Mouse (Mus musculus) frontal cortex, adult 2 months (tissue): ENCODE measurements around the gene Cav2. TPM values are rescaled to one million over a fixed set of nuclear protein-coding genes. Genes with fewer than 3 reads are reported as not detected.

ENCODE experiments used
- DNase-seq, 2 experiments: peaks; one replicate each; pipeline ENCODE4 v3.0.0; 2022; ENCODE audit warnings: low spot score in 1 of 2; ENCODE audit errors: extremely low spot score in 1 of 2
- polyA plus RNA-seq: library from polyadenylated mRNA; depleted of rRNA; stranded (reverse); fragments of >200 nt; gene quantifications from 2 replicates; pipeline ENCODE4 v1.2.3, GENCODE M21; 2012; rRNA removed

Gene Cav2
- polyA plus RNA-seq, 1 experiment = 29.9 TPM

DNA sequence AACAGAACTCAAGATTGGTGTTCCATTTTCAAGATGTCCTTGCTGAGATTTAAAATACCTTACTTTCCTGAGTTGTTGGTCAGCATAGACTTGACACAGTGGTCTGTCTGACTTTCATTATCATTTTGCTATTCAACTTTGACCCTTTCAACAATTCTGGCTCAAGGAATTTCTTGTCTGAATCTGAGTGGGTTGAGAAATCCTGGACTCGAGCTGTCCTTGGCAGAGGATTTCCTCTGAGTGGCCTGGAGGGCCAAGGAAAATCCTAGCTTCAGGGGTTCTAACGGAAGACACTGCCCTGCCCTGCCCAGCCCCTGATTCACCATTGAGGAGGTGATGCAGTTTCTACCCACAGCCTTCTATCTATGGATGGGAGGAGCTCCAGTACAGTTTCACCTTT, 27.7 kb downstream of the Cav2 start:
- DNase-seq = no peak

- DNase-seq = peak in 1 of 2 experiments; percentile 31
Measured at GRCm38 (mm10) chr6:17309260-17309659, 28.3 kb downstream of the Cav2 start.

DNA sequence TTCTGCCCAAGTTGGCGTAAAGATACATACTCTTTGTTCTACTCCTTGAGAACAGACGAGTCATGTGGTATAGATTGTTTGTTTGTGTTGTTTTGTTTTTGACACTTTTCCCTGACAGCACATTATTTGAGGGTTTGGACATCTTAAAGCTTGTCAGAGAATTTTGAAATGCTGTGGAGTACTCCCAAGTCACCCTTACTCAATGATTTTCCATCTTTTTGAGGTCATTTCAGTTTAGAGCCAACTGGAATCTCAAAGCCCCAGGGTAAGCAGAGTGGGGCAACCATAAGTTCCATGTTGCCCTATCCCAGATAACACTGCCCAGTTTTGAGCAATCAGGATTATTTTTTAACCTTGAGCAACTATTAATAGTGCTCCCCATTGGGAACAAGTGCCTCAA, 33.3 kb downstream of the Cav2 start:
- no peak for DNase-seq

DNA sequence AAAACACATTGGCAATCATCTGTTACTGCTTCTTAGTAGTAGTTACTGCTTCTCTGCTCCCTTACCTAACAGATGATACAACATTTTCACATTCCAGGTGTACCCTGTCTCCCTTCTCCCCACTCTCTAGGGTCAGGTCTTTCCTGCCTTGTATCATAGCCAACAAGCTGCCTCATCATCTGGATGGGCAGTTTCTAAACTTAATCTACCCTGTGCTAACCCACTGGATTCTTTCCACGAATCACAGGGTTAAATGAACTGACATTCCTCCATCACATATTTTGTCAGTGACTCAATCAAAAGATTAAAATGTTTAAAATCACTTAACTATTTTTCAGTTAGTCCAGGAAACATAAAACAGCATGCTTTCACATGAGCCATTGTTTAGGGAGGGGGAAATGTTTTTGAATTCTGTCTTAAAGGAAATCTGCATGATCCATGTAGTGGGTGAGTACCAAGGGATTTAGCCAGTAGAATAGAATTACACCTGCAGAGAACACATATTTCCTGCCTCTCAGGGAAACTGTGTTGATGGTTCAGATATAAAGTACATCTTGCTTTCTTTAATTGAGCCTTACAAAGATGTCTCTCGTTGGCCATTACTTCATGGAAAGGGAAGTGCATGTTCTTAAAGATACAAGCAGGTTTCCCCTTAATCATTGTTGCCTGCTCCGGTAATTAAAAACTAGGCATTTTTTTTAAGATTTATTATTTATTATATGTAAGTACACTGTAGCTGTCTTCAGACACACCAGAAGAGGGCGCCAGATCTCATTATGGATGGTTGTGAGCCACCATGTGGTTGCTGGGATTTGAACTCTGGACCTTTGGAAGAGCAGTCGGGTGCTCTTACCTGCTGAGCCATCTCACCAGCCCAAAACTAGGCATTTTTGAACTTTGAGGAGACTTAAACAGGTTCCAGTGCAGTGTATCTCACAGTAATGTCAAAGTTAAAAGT, 34.0 kb downstream of the Cav2 start:
- DNase-seq = no peak

- no peak for DNase-seq
Measured at GRCm38 (mm10) chr6:17316294-17317166, 35.5 kb downstream of the Cav2 start.

GRCm38 (mm10) chr6:17317167-17317524, 36.2 kb downstream of the Cav2 start:
- peak in 1 of 2 experiments; percentile 14 for DNase-seq

GRCm38 (mm10) chr6:17317944-17318343, 37.0 kb downstream of the Cav2 start:
- no peak for DNase-seq

DNA sequence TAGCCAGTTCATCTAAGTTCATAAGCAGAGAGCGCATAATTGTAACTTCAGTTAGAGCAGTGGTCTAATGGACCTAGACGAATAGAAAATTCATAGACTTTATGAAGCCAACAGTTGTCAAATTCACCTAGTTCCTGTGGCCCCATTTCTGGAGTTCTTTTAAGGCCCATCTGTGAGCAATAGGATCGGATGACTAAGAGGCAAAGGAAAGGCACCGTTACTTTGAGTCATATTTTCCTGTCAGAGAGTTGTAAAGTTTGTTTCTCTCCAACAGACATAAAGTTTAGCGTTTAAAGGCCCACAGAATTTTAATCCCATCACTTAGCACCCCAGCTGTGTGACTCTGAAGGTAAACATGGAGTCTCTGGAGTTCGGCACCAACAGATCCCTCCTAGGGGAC, 41.0 kb downstream of the Cav2 start:
- DNase-seq = no peak

DNA sequence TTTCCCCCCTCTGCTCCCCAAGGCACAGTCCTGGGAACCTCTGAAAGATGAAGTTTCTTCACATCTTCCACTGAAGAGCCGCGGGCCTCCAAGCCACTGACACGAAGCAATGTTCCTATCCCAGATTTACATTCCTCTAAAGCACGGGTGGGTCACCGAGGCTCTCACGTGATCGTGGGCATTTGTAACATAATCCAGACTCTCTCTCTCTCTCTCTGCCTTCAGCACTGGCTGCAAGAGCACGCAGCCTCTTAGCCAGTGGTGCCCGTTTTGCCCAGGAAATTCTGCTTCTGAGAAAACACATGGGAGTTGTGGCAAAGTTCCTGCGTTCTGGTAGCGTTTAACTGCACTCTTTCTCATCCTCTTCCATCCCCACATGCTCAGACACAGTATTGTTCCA, 46.2 kb downstream of the Cav2 start:
- DNase-seq = no peak

DNA sequence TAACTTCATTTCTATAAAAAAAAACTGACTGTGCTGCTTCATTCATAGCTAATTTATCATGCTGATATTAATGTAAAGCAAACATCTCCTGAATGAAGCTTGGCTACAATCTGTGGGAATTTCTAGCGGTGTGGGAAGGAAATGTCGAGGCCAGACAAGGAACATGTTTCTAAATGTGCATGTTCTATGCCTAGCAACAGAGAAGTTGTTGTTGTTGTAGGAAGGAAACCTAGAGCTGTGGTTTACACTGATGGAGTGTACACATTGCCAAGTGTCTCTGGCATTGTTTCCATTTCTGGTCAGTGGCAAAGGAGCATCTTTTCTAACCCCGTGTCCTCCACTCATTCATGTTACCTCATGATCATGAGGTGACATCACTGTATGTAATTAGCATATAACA, 48.8 kb downstream of the Cav2 start:
- DNase-seq = no peak

DNA sequence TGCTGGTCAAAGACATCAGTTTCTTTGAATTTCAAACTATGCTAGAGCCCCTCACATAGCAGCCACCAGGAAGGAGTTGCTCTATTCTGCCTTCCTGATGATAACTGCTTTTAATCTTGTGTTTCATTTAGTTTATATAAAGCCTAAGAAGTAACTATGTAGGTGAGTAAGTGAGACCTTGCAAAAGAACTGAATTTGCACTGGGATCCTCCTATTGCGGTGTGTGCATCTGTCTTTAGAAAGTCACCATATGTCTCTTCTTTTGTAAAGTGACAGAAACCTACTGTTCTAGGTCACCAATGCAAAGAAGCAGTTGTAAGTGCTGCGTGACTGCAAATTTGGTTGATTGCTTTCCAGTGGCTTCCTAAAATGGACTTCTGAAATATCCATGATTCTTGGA, 56.7 kb downstream of the Cav2 start:
- DNase-seq = peak in 1 of 2 experiments; percentile 16

Other genes starting within 250 kb of the Cav2 start
- 5.7 and 5.8 TPM in 2 replicates for gene Tes, start 216.0 kb upstream of the Cav2 start, polyA plus RNA-seq
- gene Cav1, start 25.1 kb downstream of the Cav2 start, polyA plus RNA-seq = 27.3 and 29.5 TPM in 2 replicates
- gene Met, start 182.6 kb downstream of the Cav2 start, polyA plus RNA-seq = 3.4 and 3.5 TPM in 2 replicates